Mouse (Mus musculus) kidney, adult 2 months (tissue): ENCODE results near the gene Nap1l4. TPM values are rescaled to one million over a fixed set of nuclear protein-coding genes. Genes with fewer than 3 reads are reported as not detected.

Experiments
- DNase-seq: peaks from one replicate; pipeline ENCODE4 v3.0.0; 2021
- H3K27ac ChIP-seq: fragments of 200-500 bp; 2 replicates; pipeline ENCODE4 v1.5.1; 2012; ENCODE audit warnings: low read depth, low read length, control low read depth, inconsistent platforms; ENCODE audit not compliant: insufficient read depth
- H3K27me3 ChIP-seq: fragments of 200-500 bp; replicated peaks from 2 replicates; pipeline ENCODE4 v1.6.1; 2012; ENCODE audit warnings: mild to moderate bottlenecking, moderate library complexity, low read length, inconsistent platforms; ENCODE audit not compliant: control insufficient read depth, insufficient read depth
- H3K36me3 ChIP-seq: fragments of 200-500 bp; 2 replicates; pipeline ENCODE4 v1.6.1; 2012; ENCODE audit warnings: mild to moderate bottlenecking, moderate library complexity, low read length, inconsistent platforms; ENCODE audit not compliant: control insufficient read depth, insufficient read depth
- H3K4me1 ChIP-seq: fragments of 200-500 bp; 2 replicates; pipeline ENCODE4 v1.6.1; 2011; ENCODE audit warnings: low read length; ENCODE audit not compliant: control insufficient read depth, insufficient read depth
- H3K4me3 ChIP-seq: fragments of 200-500 bp; 2 replicates; pipeline ENCODE4 v1.5.1; 2011; ENCODE audit warnings: mild to moderate bottlenecking, low read depth, low read length, control low read depth; ENCODE audit not compliant: insufficient read depth
- CTCF ChIP-seq: fragments of 200-500 bp; conservative IDR thresholded peaks from 2 replicates; pipeline ENCODE4 v1.5.1; 2011; ENCODE audit warnings: low read depth, mild to moderate bottlenecking, control low read depth, low read length, moderate library complexity, mixed read lengths; ENCODE audit not compliant: insufficient read depth, insufficient read length
- POLR2A ChIP-seq: fragments of 200-500 bp; IDR thresholded peaks from one replicate; pipeline ENCODE4 v1.6.1; 2011; ENCODE audit warnings: low read depth, low read length, control low read depth
- WGBS: fragments of 180-500 bp; shearing (Covaris S2); methylation state at CpG from one replicate; pipeline ENCODE4 v1.1.7; 2018; 5-methylcytosine and 5-hydroxymethylcytosine counted together
- polyA plus RNA-seq: library from polyadenylated mRNA; depleted of rRNA; stranded (reverse); fragments of >200 nt; gene quantifications from 2 replicates; pipeline ENCODE4 v1.2.3, GENCODE M21; 2012

Nap1l4 gene
- polyA plus RNA-seq, 1 experiment, result 68.7 TPM

GRCm38 (mm10) chr7:143505823-143506222, 43.1 kb downstream of the Nap1l4 start:
- no peaks in the 10 kb centered on the region for H3K27me3 ChIP-seq
- DNase-seq, result peak; percentile 90
- no peaks in the 10 kb centered on the region for H3K36me3 ChIP-seq
- TF ChIP-seq CTCF (peak; percentile 76), POLR2A (no peak)
- 31% methylated on average over 11 of the region's 11 CpGs for WGBS
- H3K4me3 ChIP-seq, result no peak overlapping the region
- 0 out of 2 replicates have a peak, but pooled peaks cover 9% of the 10 kb centered on the region for H3K4me1 ChIP-seq
- no peak overlapping the region for H3K27ac ChIP-seq

- H3K27me3 ChIP-seq, result no peaks in the 10 kb centered on the region
- no peak for DNase-seq
- no peak for TF ChIP-seq CTCF
- no peak for TF ChIP-seq POLR2A
- H3K4me3 ChIP-seq, result no peak overlapping the region
- 83% methylated on average over 2 of the region's 2 CpGs for WGBS
- peaks cover 12% of the 10 kb centered on the region; the same call in 1 of the 2 replicates for H3K4me1 ChIP-seq
- no peaks in the 10 kb centered on the region for H3K36me3 ChIP-seq
- H3K27ac ChIP-seq, result no peak overlapping the region
These were observed 43.5 kb downstream of the Nap1l4 start for GRCm38 (mm10) chr7:143505411-143505810.

- H3K36me3 ChIP-seq, result no peaks in the 10 kb centered on the region
- no peak overlapping the region for H3K4me3 ChIP-seq
- DNase-seq, result peak; percentile 65
- 67% methylated on average over 6 of the region's 6 CpGs for WGBS
- H3K4me1 ChIP-seq, result peaks cover 8% of the 10 kb centered on the region; the same call in 1 of the 2 replicates
- no peaks in the 10 kb centered on the region for H3K27me3 ChIP-seq
- H3K27ac ChIP-seq, result no peak overlapping the region
- no peak for TF ChIP-seq CTCF
- TF ChIP-seq POLR2A, result no peak
These were observed 45.0 kb downstream of the Nap1l4 start for GRCm38 (mm10) chr7:143503926-143504325.

GRCm38 (mm10) chr7:143502418-143503200, 46.3 kb downstream of the Nap1l4 start, which contains the start of gene Phlda2:
Phlda2 (minus strand) TSS chr7:143503150.
- peak within 1 kb of the TSS; percentile 75 for H3K27ac ChIP-seq
- no peaks in the 10 kb centered on the region for H3K27me3 ChIP-seq
- H3K36me3 ChIP-seq, result no peaks in the 10 kb centered on the region
- WGBS, result 2% methylated on average over 51 of the region's 51 CpGs
- TF ChIP-seq POLR2A (peak; percentile 23), CTCF (no peak)
- H3K4me3 ChIP-seq, result peak within 1 kb of the TSS; percentile 78
- DNase-seq, result peak; percentile 76
- peaks cover 8% of the 10 kb centered on the region; the same call in 1 of the 2 replicates for H3K4me1 ChIP-seq

GRCm38 (mm10) chr7:143501643-143502417, 47.1 kb downstream of the Nap1l4 start:
- no peaks in the 10 kb centered on the region for H3K27me3 ChIP-seq
- no peak for TF ChIP-seq POLR2A
- no peak for TF ChIP-seq CTCF
- WGBS, result 3% methylated on average over 55 of the region's 55 CpGs
- peak overlapping the region; percentile 75 for H3K27ac ChIP-seq
- peak overlapping the region; percentile 78 for H3K4me3 ChIP-seq
- peak; percentile 73 for DNase-seq
- no peaks in the 10 kb centered on the region for H3K36me3 ChIP-seq
- H3K4me1 ChIP-seq, result peaks cover 8% of the 10 kb centered on the region; the same call in 1 of the 2 replicates

GRCm38 (mm10) chr7:143500912-143501311, 48.0 kb downstream of the Nap1l4 start:
- WGBS, result 46% methylated on average over 2 of the region's 2 CpGs
- DNase-seq, result peak; percentile 91
- H3K4me3 ChIP-seq, result no peak overlapping the region
- no peak overlapping the region for H3K27ac ChIP-seq
- no peaks in the 10 kb centered on the region for H3K36me3 ChIP-seq
- H3K27me3 ChIP-seq, result no peaks in the 10 kb centered on the region
- H3K4me1 ChIP-seq, result peaks cover 8% of the 10 kb centered on the region; the same call in 1 of the 2 replicates
- no peak for TF ChIP-seq CTCF
- TF ChIP-seq POLR2A, result no peak

- DNase-seq, result peak; percentile 76
- Histone ChIP-seq H3K4me3 (no peak overlapping the region), H3K36me3 (no peaks in the 10 kb centered on the region), H3K27ac (no peak overlapping the region), H3K27me3 (no peaks in the 10 kb centered on the region), H3K4me1 (peaks cover 8% of the 10 kb centered on the region; the same call in 1 of the 2 replicates)
- 79% methylated on average over 4 of the region's 4 CpGs for WGBS
- TF ChIP-seq CTCF (no peak), POLR2A (no peak)
These were observed 50.3 kb downstream of the Nap1l4 start for GRCm38 (mm10) chr7:143498584-143498983.
